Mouse (Mus musculus) lung, embryonic 14.5 days (tissue): Measurements from ENCODE around the gene Aqr. TPM values are rescaled to one million over a fixed set of nuclear protein-coding genes. Genes with fewer than 3 reads are reported as not detected.

Experiments
- ATAC-seq: fragments of 200-750 bp; cut with Nextera tagmentation; 2 replicates; pipeline ENCODE4 v1.8.0; 2017; ENCODE audit warnings: mild to moderate bottlenecking, moderate TSS enrichment, moderate library complexity; ENCODE audit not compliant: insufficient read depth
- DNase-seq: peaks from one replicate; pipeline ENCODE4 v3.0.0-alpha.2; 2015
- H3K27ac ChIP-seq: fragments of 300-500 bp; sonication (generic); 2 replicates; pipeline ENCODE4 v1.5.1; 2014; ENCODE audit warnings: low read depth, mild to moderate bottlenecking, moderate library complexity
- H3K27me3 ChIP-seq: fragments of 300-500 bp; sonication (generic); 2 replicates; pipeline ENCODE4 v1.6.1; 2014; ENCODE audit warnings: low read length, control low read depth; ENCODE audit not compliant: insufficient read depth
- H3K36me3 ChIP-seq: fragments of 300-500 bp; sonication (generic); 2 replicates; pipeline ENCODE4 v1.6.1; 2014; ENCODE audit warnings: control low read depth; ENCODE audit not compliant: insufficient read depth
- H3K4me1 ChIP-seq: fragments of 300-500 bp; sonication (generic); 2 replicates; pipeline ENCODE4 v1.6.1; 2014; ENCODE audit warnings: antibody characterized with exemption, control low read depth; ENCODE audit not compliant: insufficient read depth
- H3K4me2 ChIP-seq: fragments of 300-500 bp; sonication (generic); 2 replicates; pipeline ENCODE4 v1.6.1; 2014; ENCODE audit warnings: mild to moderate bottlenecking
- H3K4me3 ChIP-seq: fragments of 300-500 bp; sonication (generic); 2 replicates; pipeline ENCODE4 v1.5.1; 2014; ENCODE audit warnings: low read depth, low read length
- H3K9ac ChIP-seq: fragments of 300-500 bp; sonication (generic); 2 replicates; pipeline ENCODE4 v1.6.1; 2014
- H3K9me3 ChIP-seq: fragments of 300-500 bp; sonication (generic); 2 replicates; pipeline ENCODE4 v1.6.1; 2016; ENCODE audit warnings: low read depth, low read length, control low read depth
- CTCF ChIP-seq: IDR thresholded peaks from 2 replicates; pipeline ENCODE4 v1.5.1; 2016; ENCODE audit warnings: antibody characterized with exemption, low read depth
- WGBS: fragments of 180-500 bp; shearing (Covaris S2); extraction: QIAGEN DNeasy Blood & Tissue Kit; methylation state at CpG from one replicate; pipeline ENCODE4 v1.1.7; 2014; 5-methylcytosine and 5-hydroxymethylcytosine counted together
- polyA plus RNA-seq: library from polyadenylated mRNA; unstranded; fragments of >200 nt; fragmentation: Nextera tagmentation; extraction: Ambion mirVana; gene quantifications from 2 replicates; pipeline ENCODE4 v1.2.1, GENCODE M21; 2014

Aqr gene
- polyA plus RNA-seq, 1 experiment from 2014 or later: 51.8 TPM

DNA sequence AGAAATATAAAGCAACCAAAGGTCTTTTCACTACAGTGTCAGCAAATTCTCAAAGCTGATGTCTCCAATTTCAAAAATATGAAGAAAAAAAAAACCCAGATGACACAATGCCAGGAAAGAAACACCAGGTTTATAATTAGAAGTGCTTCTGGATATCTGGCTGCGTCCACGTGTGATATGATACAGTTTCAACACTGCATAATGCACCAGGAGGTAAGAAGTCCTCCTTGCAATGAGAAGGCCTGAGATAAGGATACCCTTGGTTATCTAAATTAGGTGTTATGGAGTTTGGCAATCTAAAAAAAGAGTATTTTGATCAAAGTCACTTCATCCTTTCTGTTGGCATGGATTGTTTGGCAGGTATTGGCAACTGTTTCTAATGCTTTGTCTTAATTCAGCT, 114.9 kb downstream of the Aqr start:
- Histone ChIP-seq H3K36me3 (no peaks in the 10 kb centered on the region), H3K4me1 (no peaks in the 10 kb centered on the region), H3K4me2 (no peak overlapping the region), H3K27me3 (no peaks in the 10 kb centered on the region), H3K9me3 (no peaks in the 10 kb centered on the region), H3K4me3 (no peak overlapping the region), H3K27ac (no peak overlapping the region), H3K9ac (no peak overlapping the region)
- no peak for TF ChIP-seq CTCF
- 49% methylated on average over 2 of the region's 2 CpGs for WGBS
- peak; percentile 20 for DNase-seq
- no peak for ATAC-seq

DNA sequence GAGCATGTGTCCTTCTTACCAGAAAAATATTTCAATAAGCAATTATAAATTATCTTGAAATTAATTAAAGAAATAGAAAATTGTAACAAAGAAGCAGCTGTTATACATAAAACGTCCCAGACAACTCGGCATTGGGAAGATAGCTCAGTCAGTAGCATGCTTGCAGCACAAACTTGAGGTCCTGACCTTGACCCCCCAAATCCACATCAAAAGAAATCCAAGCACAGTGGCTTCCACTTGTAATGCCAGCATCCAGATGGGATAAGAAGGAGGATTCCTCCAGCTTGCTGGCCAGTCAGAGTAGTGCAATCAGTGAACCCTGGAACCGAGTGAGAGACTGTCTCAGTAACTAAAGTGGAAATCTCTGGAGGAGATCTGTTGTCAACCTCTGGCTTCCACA, 120.6 kb downstream of the Aqr start:
- TF ChIP-seq CTCF: no peak

DNA sequence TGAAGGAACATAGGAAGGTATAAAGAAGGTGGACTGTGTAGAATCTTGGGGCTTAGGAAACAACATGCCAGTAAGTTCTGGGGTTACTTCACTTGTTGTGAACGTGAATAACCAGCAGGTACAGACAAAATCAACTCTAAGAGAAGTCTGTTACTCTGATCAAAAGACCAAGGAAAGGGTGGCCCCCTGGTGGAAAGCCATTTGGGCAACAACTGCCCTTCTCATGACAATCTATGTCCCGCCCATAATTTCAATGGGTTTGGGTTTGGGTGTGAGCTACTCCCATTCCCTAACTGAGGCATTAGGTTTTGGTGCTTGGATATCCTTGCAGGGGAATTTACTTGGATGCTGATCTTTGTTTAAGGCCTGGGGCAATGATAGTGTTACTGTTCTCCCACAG, 122.8 kb downstream of the Aqr start:
- Histone ChIP-seq H3K4me2 (no peak overlapping the region), H3K36me3 (no peaks in the 10 kb centered on the region), H3K27me3 (no peaks in the 10 kb centered on the region), H3K4me1 (no peaks in the 10 kb centered on the region), H3K9me3 (no peaks in the 10 kb centered on the region), H3K4me3 (no peak overlapping the region), H3K27ac (no peak overlapping the region), H3K9ac (no peak overlapping the region)
- no peak for TF ChIP-seq CTCF
- DNase-seq: no peak
- WGBS: 62% methylated on average over 2 of the region's 2 CpGs
- ATAC-seq: no peak

More for the DNA sequence above, 120.6 kb downstream of the Aqr start:
- DNase-seq: no peak
- Histone ChIP-seq H3K4me2 (no peak overlapping the region), H3K27me3 (no peaks in the 10 kb centered on the region), H3K9me3 (no peaks in the 10 kb centered on the region), H3K9ac (no peak overlapping the region), H3K4me1 (no peaks in the 10 kb centered on the region), H3K27ac (no peak overlapping the region), H3K4me3 (no peak overlapping the region), H3K36me3 (no peaks in the 10 kb centered on the region)
- ATAC-seq: no peak
- 68% methylated on average over 3 of the region's 3 CpGs for WGBS

DNA sequence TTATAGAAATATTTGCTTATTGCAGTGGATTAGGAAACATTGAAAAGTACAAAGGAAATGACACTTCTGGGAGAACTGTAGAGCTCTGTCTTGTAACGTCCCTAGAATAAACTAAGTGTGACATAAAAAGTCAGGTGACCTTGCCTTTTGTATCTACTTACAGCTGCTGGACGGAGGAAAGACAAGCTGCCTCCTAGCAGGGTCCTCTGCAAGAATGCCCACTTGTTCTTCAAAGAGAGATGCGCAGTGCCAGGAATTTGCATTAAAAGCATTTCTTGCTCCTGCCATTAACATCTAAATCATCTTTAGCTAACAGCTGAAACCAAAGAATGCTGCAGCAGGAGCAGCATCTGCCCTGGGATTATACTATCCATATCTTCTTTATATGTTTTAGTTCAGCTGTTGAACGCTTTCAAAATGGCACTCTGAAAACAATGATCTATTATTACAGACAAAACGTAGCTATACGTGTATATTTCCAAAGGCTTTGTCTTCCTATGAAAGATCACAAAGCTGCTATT, 126.7 kb downstream of the Aqr start:
- Histone ChIP-seq H3K27ac (no peak overlapping the region), H3K4me1 (peaks cover 9% of the 10 kb centered on the region; the same call in 1 of the 2 replicates), H3K9ac (no peak overlapping the region), H3K4me3 (no peak overlapping the region), H3K4me2 (no peak overlapping the region), H3K27me3 (no peaks in the 10 kb centered on the region), H3K9me3 (no peaks in the 10 kb centered on the region), H3K36me3 (no peaks in the 10 kb centered on the region)
- ATAC-seq: no peak
- no peak for DNase-seq
- 42% methylated on average over 6 of the region's 6 CpGs for WGBS
- TF ChIP-seq CTCF: no peak

DNA sequence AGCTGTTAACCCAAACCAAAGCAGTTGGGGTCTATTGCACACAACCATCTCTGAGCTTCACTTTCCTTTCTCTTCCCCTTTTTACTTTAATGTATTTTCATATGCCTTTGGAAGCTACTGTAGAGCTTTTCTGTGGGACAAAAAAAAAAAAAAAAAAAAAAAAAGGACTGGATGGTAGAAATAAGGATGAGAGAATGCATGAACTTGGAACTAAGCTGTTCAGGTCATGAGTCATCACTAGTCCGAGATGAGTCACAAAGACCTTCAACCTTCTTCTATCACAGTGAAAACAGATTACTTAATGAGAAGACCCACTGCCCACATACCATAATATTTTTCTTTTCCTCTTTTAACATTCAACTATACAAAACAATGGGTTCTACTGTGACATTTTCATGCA, 127.2 kb downstream of the Aqr start:
- Histone ChIP-seq H3K4me1 (peaks cover 9% of the 10 kb centered on the region; the same call in 1 of the 2 replicates), H3K27me3 (no peaks in the 10 kb centered on the region), H3K36me3 (no peaks in the 10 kb centered on the region), H3K4me3 (no peak overlapping the region), H3K9ac (no peak overlapping the region), H3K9me3 (no peaks in the 10 kb centered on the region), H3K27ac (no peak overlapping the region), H3K4me2 (no peak overlapping the region)
- WGBS: 48% methylated on average over 1 of the region's 1 CpGs
- DNase-seq: no peak
- ATAC-seq: no peak
- TF ChIP-seq CTCF: no peak

DNA sequence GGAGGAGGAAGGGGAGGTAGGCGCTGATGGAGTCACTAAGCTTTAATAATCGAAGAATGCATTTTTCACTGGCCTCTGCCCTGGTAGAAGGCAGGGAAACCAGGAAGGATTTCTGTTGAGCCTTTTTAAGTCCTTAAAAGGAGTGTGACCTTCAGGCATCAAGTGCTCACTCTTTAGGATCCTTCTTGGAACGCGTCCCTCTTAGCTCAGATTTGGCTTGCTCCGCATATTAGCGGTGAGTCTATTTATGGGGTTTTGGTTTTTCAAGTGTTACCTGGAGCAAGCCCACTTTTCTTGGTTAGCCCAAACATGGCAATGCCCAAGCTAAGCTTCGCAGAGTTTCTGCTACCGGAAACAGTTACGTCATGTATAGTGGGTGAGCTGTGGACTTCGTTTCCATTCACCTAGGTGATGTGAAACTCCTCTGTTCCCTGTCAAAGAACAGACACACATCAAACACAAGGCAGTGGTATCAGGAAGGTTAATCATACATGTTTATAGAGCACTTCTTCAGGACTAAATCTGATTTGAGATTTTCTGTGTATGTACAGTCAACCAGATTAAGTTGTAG, 128.5 kb downstream of the Aqr start:
- TF ChIP-seq CTCF: no peak
- ATAC-seq: no peak
- no peak overlapping the region for H3K9ac ChIP-seq

DNA sequence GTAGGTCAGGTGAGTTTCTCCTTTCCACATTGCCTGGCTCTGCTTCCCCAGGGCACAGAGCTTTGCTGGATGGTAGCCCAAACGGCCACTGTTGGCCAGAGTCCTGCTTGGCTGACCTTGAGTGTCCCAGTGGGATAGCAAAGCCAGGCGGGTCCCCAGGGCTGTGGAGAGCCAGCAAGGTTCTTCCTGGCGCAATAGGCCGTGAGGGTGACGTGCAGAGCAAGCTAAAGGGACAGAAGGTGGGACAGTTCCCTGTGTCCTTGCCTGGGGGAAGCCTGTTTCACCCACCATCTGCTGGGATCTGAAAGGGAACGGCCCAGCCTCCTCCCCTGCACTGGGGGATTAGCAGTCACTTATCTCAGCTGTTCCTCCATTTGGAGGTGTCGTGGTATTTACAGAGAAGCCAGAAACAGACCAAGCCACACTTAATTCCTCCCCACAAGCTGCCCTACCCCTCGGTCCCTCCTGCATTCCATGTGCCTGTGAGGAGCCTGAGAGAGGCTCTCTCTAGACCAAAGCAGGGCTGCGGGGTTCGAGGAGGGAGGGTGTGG, 129.4 kb downstream of the Aqr start:
- H3K36me3 ChIP-seq: no peaks in the 10 kb centered on the region
- H3K27me3 ChIP-seq: no peaks in the 10 kb centered on the region
- DNase-seq (peak; percentile 54), ATAC-seq (peak; percentile 73)
- 5% methylated on average over 10 of the region's 10 CpGs for WGBS
- H3K9me3 ChIP-seq: no peaks in the 10 kb centered on the region
- no peak overlapping the region for H3K9ac ChIP-seq
- H3K4me2 ChIP-seq: peak overlapping the region; percentile 27; the same call in 1 of the 2 replicates
- peaks cover 9% of the 10 kb centered on the region; the same call in 1 of the 2 replicates for H3K4me1 ChIP-seq
- H3K4me3 ChIP-seq: no peak overlapping the region
- TF ChIP-seq CTCF: no peak
- peak overlapping the region; percentile 67; the same call in 1 of the 2 replicates for H3K27ac ChIP-seq

More for the DNA sequence above, 128.5 kb downstream of the Aqr start:
- no peaks in the 10 kb centered on the region for H3K9me3 ChIP-seq
- no peak overlapping the region for H3K27ac ChIP-seq
- DNase-seq: peak; percentile 40
- peak overlapping the region; percentile 27; the same call in 1 of the 2 replicates for H3K4me2 ChIP-seq
- H3K4me1 ChIP-seq: peaks cover 9% of the 10 kb centered on the region; the same call in 1 of the 2 replicates
- 74% methylated on average over 10 of the region's 10 CpGs for WGBS
- H3K4me3 ChIP-seq: no peak overlapping the region
- H3K27me3 ChIP-seq: no peaks in the 10 kb centered on the region
- H3K36me3 ChIP-seq: no peaks in the 10 kb centered on the region
